Mouse (Mus musculus): ENCODE data around the gene Rnf180.

DNA sequence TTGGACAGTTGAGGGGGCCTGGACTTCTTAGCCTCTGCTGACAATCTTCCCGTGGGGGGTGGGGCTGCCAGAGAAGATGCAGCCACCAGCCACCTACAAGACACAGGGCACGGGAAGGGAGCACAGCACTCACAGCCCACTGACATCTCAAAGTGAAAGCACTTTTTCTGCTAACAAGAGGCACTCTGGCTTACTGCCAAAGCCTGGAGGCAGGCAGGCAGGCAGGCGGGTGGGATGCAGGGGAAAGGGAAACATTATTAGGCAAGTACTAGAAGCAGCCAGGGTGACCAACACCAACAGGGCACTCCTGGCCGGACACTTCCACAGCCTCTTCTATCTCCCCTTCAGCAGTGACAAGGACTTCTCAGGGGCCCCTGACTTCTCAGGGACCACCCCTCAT lies 2.8 kb downstream of the Rnf180 start:
- no peak for TF ChIP-seq CTCF (IDR thresholded peaks at IDR 0.05; ENCODE audit: extremely low read depth, insufficient read depth, low read length)
- no peak for TF ChIP-seq POLR2A (IDR thresholded peaks at IDR 0.05; ENCODE audit: extremely low read depth, insufficient read depth, low read length)

All from cortical plate, adult 2 months (tissue).